Mouse (Mus musculus): ENCODE data around the gene Hecw2. TPM values are rescaled to one million over a fixed set of nuclear protein-coding genes. Genes with fewer than 3 reads are reported as not detected.

Hecw2 gene
- total RNA-seq, 4 experiments from 2014 or later, result 10.3 to 12.5 (median 11.9) TPM

DNA sequence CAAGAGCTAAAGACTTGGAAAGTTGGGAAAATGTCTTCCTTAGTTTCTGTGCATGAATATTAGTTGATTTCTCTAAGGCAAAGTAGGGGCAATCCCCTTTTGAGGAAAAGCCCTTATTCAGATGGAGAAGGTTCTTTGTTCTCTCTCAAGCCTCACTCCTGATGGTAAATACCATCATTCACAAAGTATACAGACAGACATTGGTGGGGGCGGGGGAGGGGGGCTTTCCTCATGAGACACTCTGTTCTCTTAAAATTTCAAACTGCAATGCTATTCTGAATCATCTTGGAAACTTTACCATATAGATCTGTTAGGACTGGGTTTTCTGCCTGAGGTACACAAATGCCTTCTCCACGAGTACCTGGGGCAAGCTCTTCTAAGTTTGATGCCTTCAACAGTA lies 355.6 kb downstream of the Hecw2 start:
- DNase-seq (ENCODE audit: low spot score), result no peak

DNA sequence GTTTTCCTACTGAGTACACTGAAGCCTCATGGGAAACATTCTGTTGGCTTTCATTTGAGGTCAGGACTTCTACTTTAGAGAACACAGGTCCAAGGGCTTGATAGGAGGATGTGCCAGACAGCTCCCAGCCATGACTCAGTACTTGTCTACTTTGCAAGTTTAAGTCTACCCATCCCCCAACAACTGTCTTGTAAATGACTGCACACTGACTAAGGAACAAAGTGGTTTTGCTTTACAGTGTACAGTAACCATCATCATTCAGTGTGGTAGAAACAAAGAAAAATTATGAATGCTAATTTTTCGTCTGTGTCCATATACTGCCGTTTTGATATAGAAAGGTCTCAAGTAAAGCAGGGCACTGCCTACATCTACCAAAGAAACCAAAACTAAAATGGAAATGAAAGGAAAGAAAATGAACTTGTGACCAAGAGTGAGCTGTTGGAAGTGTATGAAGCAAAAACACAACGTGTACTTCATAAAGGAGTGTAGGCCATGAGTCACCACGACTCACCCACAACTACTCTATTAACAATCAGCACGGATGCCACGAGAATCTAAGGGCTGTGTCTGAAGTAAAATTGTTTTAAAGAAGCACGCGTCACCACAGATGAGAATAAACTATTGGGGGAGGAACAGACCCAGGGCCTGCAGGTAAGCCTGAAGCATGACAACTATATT lies 356.6 kb downstream of the Hecw2 start:
- DNase-seq (ENCODE audit: low spot score), result no peak

DNA sequence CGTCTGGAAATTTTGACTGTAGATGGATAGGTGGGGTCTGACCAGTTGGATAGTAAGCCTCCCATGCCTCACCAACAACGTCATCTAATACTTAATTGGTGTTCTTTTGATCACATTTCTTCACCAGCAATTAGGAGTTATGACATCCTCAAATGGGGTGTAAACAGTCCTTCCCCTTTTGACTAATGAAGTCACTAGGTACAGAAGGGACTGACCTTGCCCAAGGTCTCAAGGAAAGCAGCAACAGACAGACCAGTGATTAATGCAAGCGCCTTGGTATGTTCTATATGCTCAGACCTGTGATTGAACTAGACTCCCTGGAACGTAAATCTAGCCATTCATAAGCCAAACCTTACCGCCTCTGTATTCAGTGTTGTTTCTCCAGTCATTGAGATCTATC lies 364.7 kb downstream of the Hecw2 start:
- no peak for DNase-seq (ENCODE audit: low spot score)

DNA sequence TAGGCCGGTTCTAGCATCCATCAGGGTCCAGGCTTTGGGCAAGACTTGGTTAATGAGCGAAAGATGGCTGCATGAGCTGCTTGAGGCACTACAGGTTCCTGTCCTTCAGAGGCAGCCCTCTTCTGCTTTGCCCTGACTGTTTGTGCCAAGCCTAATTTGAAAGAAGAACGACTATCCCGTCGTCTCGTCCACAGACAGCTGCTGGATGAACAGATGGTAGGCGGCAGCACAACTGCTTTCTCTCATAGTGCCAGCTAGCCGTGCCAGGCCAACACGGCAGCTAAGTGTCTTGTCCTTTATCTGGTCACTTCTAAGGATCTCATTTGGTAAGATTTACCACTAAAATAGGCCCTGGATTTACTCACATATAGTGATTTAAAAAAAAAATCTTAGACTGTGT lies 365.9 kb downstream of the Hecw2 start:
- DNase-seq (ENCODE audit: low spot score), result no peak

DNA sequence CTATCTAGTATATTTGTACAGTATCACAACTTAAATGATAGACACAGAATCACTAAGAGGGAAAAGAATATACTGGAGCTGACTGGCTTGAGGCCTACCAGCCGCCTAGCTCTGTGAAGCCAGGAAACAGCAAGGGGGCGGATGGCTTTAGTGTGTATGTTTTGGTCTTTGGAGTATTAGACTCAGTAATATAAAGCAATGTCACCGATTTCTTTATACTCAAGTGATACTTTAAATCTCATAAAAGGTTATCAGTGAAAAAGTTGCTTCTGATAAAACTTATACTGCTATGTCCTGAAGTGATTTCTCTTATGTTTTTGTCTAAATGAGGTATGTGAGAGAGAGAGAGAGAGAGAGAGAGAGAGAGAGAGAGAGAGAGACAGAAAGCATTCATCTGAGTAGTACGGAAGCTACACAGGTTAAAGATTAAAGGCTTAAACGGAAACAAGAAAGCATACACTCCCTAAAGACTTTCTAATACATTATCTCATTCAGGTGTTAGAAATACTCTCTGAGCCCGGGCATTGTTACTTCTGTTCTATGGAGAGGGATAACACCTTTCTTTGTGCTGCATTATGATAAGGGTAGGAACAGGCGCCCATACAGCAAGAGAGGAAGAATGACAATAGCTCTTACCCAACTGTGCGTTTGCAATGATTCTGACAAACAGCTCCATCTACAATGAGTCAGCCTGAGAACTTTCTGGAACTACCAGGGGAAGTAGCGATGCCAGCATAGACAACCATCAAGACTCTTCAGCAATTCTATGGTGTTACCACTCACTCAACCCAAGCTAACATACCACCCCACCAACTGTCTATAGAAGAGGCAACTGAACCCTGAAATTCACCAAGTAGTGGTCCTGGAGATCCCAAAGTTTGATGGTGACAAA lies 370.3 kb downstream of the Hecw2 start:
- DNase-seq (ENCODE audit: low spot score), result no peak

DNA sequence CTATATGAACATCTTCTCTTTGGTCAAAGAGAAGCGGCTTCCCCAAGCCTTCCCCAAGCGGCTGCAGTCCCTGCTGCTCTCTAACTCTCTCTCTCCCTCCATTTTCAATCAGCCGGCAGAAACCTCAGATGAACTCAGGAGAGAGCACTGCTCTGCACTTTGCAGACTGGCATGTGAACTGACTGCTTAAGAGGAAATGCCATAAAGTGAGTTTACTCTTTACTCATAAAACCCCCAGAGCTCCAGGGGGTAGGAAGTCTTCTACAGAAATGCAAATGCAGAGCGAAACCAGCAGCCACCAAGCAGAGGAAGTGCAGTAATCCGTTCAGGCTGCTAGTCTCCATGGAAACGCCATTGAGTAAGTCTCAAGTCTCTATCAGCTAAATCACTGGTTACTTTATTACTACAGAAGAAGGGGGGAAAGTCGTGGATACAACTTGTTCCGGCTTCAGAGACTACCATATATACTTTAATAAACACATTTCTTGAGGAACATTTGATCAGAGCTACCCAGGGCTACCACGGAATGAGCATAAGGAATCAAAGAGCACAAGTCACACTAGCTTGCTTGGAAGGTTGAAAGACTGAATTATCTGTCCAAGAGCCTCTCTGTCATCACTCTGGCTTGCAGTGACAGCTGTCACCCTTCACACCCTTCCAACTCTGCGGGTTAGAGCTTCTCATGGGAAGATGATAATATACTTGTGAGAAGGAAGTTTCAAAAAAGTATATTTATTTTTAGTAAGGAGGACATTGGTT lies 371.1 kb downstream of the Hecw2 start:
- peak; percentile 60 for DNase-seq (ENCODE audit: low spot score)

DNA sequence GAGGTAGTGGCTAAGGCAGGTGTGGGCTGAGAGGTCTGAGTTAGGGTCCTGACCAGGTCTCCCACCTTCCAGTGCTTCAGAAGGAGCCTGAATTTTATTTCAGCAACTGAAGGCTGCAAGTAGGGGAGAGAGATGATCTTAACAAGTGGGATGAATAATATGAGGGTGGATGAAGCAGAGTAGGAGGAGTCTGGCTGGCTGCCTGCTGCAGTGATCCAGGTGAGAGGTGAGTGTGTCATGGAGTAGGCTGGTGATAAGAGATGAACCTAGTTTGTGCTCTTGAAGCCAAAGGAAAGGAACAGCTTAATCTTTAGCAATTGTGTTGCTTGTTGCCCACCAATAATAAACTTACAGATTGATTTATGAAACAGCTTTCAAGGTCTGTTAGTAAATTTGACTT lies 373.0 kb downstream of the Hecw2 start:
- no peak for DNase-seq (ENCODE audit: low spot score)

DNA sequence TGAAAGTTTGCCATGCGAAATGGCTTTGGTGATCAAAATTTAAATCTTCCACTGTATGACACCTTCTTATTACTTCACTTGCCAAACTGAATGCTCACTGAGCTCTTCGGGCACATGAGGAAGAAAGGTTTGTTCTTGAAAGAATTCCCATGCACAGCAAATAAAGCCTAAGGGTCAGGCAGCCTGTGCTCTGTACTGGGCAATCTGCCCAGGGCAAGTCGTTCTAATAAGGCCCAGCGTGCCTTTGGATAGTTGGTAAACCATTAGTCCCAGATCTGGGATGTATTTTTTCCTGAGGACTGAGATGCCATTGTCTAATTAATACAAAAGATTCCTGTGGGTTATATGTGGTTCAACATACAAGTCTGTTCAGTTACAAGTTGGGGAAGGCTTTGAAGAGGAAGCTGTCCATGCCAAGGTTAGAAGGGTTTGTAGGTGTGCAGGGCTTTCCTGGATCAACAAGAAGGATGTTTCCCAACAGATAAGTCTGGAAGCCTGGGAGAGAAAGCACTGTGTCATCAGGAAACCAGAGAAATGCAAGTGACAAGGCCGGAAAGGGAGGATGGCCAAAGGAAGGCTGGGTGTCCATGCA lies 374.8 kb downstream of the Hecw2 start:
- no peak for DNase-seq (ENCODE audit: low spot score)

DNA sequence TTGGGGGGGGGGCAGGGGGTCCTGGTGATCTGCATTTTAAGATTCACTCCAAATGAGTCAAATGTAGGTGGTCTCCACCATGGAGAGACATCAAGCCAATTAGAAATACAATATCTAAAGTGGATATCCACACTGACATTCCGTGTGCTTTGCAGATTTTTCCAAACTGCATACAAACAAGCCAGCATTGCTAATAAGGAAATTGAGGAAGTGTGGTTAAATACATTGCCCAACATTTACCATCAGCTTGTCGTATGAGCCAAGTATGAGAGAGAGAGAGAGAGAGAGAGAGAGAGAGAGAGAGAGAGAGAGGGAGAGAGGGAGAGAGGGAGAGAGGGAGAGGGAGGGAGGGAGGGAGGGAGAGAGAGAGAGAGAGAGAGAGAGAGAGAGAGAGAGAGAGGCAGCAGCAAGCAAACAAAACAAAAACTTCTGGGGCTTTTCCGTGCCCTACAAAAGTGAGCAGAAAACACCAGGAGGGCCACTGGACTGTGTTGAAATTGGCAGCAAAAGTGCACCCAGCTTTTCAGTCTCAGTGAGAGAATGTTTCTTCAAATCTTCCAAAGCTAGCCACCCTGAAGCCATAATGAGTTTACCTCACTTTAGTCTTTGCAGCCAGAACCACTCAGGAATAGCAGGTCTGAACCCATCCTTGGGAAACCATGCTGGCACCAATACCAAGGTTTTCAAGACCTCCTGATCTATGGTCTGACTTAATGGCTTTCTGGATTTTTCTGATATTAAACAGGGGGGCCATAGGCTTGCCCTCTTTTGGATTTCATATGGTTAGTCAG lies 376.7 kb downstream of the Hecw2 start:
- no peak for DNase-seq (ENCODE audit: low spot score)

DNA sequence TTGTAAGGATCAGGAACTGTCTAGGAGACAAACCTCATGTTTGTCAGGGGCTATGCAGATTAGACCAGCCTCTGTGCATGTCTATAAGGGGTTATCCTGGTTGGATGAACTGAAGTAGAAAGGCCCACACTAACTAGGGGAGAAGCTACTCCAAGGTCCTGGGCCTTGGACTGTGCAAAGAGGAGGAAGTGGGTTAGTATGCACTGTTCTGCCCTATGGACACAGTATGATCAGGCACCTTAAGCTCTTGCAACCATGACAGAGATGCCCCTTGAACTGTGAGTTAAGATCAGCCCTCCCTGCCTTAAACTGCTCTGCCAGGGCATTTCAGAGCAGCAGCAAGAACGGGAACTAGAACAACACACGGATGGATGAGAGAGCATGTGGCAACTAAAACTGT lies 378.6 kb downstream of the Hecw2 start:
- no peak for DNase-seq (ENCODE audit: low spot score)

DNA sequence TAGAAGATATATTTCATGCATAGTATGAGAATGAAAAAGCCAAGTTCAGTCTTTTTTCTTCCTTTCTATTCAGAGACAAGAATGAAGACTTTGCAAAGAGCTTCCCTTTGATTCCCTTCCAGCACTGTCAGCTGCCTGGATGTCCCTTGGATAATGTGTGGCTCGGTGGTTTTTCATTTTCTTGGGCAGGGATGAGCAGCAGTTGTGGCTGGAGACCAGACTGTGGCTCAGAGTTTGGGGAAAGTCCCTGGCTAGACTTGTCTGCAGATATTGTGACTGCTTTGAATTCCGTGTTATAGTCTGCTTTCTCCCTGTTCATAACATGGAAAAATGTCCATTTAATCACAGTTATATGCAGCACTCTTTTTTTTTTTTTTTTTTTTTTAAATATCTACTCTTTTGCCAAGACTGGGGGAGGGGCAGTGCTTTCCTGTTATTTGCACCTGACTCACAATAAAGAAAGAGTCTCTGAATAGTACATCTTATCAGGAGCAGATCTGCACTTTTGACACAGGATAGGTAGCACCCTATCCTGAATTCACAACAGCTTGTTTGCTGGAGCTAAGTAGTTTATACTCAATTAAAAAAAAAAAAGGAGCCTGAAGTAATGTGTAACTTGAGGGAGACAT lies 380.8 kb downstream of the Hecw2 start:
- peak; percentile 65 for DNase-seq (ENCODE audit: low spot score)

DNA sequence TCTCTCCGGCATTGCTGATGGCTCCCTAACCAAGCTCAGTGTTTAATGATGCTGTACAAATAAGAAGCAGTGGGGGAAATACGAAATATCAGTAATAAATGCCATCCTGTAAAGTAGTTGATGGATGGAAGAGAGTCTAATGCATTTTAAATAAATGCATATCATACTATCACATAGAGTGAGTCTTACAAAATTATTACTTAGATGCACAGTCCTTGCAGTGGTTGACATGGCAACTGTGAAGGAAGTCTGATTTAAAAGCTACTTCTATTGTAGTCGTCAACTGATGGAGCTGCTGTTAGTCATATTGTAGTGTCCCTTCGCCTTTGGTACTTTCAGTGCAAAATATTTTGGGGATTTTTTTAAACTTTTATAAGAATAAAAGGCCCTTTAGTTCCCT lies 383.0 kb downstream of the Hecw2 start:
- no peak for DNase-seq (ENCODE audit: low spot score)

DNA sequence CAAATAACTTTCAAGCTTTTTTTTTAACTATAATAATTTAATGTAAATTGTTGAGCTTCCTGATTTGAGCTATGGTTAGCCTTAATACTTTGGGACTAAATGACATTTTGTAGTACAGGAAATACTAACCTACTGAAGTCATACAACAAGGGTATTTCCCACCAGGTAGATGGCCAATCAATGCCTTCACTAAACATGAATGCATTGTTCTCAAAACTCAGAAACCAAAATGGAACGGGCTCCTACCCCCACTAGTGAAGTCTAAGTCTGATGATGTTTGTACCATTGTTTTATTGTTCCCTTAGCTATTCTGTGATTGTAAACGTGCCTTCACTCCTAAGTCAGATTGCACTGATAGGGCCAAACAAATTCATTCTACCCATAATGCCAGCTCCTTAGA lies 386.7 kb downstream of the Hecw2 start:
- no peak for DNase-seq (ENCODE audit: low spot score)

DNA sequence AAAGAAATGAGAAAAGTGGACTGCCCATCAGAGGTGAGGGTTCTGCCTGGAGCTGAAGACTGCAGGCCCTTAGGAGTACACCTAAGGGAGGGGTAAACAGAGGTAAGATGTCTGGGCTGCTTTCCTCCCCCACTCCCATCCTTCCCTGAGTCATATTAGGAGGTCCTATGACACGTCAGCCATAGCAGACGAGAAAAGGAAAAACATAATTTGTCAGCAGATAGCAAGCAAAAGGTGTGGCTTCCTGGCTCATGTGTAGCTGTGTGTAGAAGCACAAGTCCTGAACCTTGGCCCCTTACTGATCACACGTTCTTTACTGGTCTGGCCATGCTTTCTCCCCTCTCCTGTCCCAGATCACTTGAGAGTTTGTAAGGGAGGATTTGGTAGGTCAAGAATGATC lies 397.2 kb downstream of the Hecw2 start:
- no peak for DNase-seq (ENCODE audit: low spot score)

DNA sequence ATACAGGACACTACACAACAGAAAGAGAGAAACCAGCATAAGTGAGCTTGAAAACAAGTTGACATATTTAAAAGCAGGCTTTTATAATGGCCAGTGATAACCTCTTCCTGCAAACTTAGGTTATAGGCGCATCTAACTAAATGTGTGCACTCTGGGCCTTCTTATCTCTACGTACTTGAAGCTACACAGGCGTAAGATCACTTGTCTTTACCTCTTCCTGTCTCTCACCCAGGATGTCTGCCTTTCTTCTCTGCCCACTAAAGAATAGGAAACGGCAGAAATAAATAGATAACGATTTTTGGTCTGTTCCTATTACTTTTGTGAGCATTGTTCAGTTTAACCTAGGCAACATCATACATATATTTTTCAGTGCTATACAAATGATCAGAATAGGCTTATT lies 397.9 kb downstream of the Hecw2 start:
- no peak for DNase-seq (ENCODE audit: low spot score)

DNA sequence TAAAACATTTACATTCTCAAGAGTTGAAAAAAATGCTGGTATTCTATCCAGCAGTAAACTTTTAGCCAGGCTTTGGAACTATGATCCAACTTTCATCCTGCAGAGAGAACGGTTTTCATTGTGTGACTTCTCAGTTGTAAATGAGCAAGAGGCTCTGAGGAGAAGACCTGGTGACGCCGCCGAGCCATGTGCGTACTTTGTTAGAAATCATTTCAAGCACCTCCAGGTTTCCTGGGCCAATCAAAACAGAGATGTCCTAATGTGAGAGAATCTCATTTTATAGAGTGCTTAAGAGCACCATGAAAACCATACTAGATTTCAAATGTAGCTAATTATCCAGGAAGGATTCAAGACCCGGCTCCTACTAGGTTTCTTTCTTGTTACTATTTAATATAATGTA lies 398.7 kb downstream of the Hecw2 start:
- no peak for DNase-seq (ENCODE audit: low spot score)

DNA sequence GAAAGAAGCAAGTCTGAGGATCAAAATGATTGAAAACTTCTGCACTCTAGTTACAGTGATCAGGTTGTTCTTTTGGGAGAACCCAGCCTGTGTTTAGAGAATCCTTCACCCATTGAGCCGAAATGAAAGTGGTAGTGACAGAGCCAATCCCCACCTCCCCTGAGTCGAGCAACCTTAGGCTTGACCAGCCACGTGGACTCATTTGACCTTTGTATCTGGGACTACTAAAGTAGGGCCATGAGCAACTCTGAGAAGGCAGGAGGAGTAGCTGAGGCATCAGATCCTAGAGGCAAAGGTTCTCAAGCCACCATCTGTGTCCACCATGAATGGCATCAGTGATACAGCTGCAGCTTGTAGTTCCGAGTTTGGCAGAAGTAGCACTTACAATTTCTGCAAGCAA lies 399.4 kb downstream of the Hecw2 start:
- DNase-seq (ENCODE audit: low spot score), result no peak

DNA sequence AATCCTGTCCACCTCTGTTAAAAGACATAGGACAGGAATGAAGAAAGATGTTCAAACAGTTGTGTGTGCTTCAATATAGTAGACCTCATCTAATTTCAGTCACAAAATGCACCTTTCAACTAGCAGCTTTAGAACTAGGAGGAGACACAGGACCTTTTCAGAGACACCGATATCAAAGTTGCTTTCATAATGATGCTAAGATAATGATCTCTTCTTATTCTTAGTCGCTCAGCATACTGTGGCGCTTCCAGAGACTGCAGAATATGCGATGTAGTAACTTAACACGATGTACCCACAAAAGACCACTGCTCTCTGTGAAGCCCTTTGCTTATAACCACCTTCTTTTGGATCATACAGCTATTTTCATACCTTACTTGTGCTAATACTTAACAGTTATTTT lies 399.9 kb downstream of the Hecw2 start:
- DNase-seq (ENCODE audit: low spot score), result no peak

DNA sequence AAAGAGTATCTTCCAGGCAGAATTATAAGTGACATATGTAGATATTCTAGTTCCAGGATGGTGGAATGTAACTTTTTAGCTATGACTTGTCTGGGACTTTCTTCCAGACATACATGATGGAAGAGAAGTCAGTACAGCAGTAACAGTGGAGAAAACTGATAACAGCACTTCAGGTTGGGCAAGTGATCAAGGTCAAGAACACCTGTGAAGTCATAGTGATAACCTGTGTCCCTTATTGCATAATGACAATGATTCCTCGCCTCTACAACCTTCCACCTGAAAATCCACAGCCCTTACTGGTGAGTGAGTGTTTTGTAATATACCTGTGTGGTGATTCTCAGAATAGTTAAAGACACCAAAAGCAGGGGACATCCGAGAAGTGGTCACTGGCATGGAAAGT lies 400.7 kb downstream of the Hecw2 start:
- no peak for DNase-seq (ENCODE audit: low spot score)

DNA sequence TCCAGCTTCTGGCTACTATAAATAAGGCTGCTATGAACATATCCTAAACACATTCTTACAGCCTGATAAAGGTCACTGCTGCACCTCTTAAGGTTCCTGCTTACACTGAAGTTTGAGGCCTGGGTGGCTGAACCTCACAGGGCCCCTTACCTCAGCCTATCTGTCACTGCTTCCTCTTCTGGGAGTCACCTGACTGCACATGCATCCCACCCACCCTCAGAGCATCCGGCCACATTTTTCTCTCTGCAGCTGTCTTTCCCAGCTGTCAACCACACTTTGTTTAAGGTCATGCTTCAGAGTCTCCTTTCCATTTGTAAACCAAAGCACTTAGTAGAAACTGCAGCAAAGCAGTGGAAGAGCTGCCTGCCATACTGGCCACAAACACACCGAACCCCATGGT lies 403.6 kb downstream of the Hecw2 start:
- DNase-seq (ENCODE audit: low spot score), result no peak
